Comparison of ENCODE assay signal across 15 mouse cellular contexts in genomic region chr14:115118626-115119025, GRCm38 (mm10). TPM values are rescaled to one million over a fixed set of nuclear protein-coding genes. Genes with fewer than 3 reads are reported as not detected.
"Had no signal": no experiment of that assay in that cellular context is flagged by ENCODE, and none has a peak within 500 bp of the region (broad histone marks: within the 10 kb centered on the region; RNA-seq: fewer than 3 reads in every experiment).

No protein-coding gene starts in this region.

- H3K4me3 ChIP-seq: limb, embryonic 15.5 days; liver, embryonic 13.5 days; midbrain, embryonic 15.5 days; neural tube, embryonic 13.5 days; stomach, embryonic 15.5 days had no signal

- H3K27ac ChIP-seq: hindbrain, postnatal 0 days; limb, embryonic 15.5 days; liver, embryonic 13.5 days; midbrain, embryonic 15.5 days; neural tube, embryonic 13.5 days; stomach, embryonic 15.5 days had no signal

- H3K4me2 ChIP-seq: limb, embryonic 15.5 days; liver, embryonic 13.5 days; midbrain, embryonic 15.5 days; neural tube, embryonic 13.5 days; stomach, embryonic 15.5 days had no signal

- ATAC-seq: hindbrain, postnatal 0 days; midbrain, embryonic 15.5 days had no signal

- H3K4me1 ChIP-seq: limb, embryonic 15.5 days; liver, embryonic 13.5 days; midbrain, embryonic 15.5 days; neural tube, embryonic 13.5 days; stomach, embryonic 15.5 days had no signal

- H3K9ac ChIP-seq: limb, embryonic 15.5 days; liver, embryonic 13.5 days; midbrain, embryonic 15.5 days; neural tube, embryonic 13.5 days; stomach, embryonic 15.5 days had no signal

- DNase-seq: layer of hippocampus, adult 9-11 months; layer of hippocampus, postnatal 36 days; liver, embryonic 13.5 days; lung, adult 18-20 months; retina, postnatal 1 day; right cerebral cortex, postnatal 4 days; thymus, adult 2 months; thymus, postnatal 25 days had no signal

- H3K27me3 ChIP-seq: limb, embryonic 15.5 days; liver, embryonic 13.5 days; midbrain, embryonic 15.5 days; neural tube, embryonic 13.5 days; stomach, embryonic 15.5 days had no signal

- H3K9me3 ChIP-seq: limb, embryonic 15.5 days; liver, embryonic 13.5 days; midbrain, embryonic 15.5 days; neural tube, embryonic 13.5 days; stomach, embryonic 15.5 days had no signal

- H3K36me3 ChIP-seq: limb, embryonic 15.5 days; liver, embryonic 13.5 days; midbrain, embryonic 15.5 days; neural tube, embryonic 13.5 days; stomach, embryonic 15.5 days had no signal

RNA-seq across cellular contexts. Expression of gene Gpc5, which starts 26.6 kb away (rescaled TPM):
- polyA plus RNA-seq: spleen, adult 2 months; urinary bladder, adult 2 months had no signal
